Mouse (Mus musculus) cerebellum, adult 9-11 months (tissue): Measurements from ENCODE around the gene Etnk2.

Experiments used
- DNase-seq: peaks from one replicate; pipeline ENCODE4 v3.0.0; 2022

Gene Etnk2

GRCm38 (mm10) chr1:133353371-133353809 lies 10.0 kb upstream of the Etnk2 start:
- DNase-seq = peak; percentile 73

DNA sequence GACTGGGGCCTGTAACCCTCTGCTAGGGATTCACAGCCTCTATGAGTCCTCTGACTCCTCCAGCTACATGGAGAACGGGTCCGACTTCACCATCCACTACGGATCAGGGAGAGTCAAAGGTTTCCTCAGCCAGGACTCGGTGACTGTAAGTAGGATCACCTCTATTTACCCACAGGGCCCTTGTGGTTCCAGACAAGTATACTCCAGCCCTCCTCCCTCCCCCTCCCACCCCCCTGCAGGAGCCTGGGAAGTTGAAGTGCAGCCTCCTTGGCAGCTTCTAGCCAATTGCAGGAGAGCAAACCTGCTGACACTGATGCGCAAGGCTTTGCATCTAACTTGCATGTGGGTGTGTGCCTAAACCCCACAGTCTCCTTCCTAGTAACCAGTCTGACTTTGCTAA lies 7.9 kb upstream of the Etnk2 start:
- no peak for DNase-seq

GRCm38 (mm10) chr1:133355912-133356311 lies 7.5 kb upstream of the Etnk2 start:
- no peak for DNase-seq

DNA sequence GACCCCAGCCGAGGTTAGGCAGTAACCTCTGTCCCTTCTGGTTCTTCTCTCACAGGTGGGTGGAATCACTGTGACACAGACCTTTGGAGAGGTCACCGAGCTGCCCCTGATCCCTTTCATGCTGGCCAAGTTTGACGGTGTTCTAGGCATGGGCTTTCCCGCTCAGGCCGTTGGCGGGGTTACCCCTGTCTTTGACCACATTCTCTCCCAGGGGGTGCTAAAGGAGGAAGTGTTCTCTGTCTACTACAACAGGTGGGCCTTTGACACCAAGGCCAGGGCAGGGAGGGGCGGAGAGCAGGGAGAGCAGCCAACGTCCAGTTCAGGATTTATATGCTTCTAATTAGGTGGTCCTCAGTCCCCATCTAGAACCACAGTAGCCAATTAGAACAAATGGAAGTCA lies 7.0 kb upstream of the Etnk2 start:
- DNase-seq = no peak

DNA sequence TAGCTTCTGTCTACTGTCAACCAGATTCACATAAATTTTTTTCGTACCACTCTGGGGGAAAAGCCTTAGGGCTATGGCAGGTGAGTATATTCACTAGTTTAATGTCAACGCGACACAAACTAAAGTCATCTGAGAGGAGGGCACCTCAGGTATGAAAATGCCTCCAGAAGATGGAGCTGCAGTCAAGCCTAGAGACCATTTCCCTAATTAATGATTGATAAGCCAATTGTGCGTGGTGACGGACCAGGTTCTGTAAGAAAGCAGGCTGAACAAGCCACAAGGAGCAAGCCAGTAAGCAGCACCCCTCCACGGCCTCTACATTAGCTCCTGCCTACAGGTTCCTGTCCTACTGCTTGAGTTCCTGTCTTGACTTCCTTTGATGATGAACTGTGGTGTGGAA lies 2.4 kb upstream of the Etnk2 start:
- no peak for DNase-seq

DNA sequence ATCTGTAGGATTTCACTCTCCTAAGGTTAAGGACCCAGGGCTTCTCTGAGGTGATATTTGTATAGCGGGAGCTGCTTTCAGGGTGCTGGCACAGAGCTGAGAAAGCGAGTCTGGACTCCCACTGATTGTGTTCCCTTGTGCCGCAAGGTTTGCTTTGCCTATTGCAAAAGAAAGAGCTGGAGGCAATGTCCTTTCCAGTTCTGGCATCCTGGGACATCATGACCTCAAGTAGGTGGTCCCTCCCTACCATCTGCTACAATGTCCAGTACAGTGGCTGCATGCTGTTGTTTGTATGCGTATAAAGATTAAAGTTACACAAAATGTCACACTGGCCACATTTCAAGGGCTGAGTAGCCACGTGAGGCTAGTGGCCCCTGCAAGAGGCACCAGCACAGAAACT lies 1.3 kb upstream of the Etnk2 start:
- DNase-seq = no peak

- no peak for DNase-seq
These were observed 754 bp downstream of the Etnk2 start for GRCm38 (mm10) chr1:133364022-133364630.

DNA sequence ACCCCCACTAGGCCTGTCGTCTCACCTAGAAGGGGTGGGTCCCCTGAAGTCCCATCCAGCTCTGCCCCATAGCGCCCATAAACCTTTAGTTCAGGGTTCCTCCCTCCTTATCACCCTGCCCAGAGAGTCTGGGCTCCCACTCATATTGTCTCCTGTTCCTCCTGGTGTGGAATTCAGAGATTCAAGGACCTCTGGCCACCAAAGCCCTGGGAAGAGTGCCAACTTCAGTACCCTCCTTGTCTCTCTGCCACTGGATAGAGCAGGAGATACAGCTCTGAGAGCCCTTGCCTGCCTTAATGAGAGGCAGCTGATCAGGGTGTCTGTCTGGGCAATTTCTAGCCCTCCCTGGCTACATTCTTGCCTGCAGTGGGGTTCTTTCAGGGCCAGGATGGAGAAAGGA lies 1.5 kb downstream of the Etnk2 start:
- no peak for DNase-seq

DNA sequence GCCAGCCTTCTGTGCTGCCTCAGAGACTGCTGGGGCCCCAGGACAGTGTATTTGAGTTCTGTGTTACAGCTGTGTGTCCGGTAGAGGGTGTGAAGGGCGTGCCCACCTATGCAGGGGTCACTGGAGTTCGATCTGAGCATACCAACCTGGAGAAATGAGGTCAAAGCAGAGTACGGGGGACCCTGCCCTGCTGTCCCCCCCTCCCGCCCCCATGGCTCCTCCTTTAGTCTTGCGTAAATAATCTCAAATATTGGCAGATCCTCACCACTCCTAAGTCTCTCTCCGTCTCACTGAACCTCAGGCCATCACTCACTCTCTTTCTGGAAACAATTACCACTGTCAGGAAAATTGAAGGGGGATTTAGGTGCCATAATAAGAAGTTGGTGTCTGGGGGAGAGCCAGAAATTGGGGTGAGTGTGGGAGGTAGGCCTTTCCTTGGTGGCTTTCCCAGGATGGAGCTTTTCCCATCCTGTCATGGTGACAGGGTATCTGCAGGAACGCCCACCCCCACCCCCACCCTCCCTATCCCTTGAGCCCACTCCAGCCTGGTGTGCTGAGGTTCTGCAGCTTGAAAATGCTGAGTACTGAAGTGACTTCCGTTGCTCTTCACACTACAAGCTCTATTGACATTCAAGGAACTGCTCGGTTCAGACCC lies 3.7 kb downstream of the Etnk2 start:
- no peak for DNase-seq

DNA sequence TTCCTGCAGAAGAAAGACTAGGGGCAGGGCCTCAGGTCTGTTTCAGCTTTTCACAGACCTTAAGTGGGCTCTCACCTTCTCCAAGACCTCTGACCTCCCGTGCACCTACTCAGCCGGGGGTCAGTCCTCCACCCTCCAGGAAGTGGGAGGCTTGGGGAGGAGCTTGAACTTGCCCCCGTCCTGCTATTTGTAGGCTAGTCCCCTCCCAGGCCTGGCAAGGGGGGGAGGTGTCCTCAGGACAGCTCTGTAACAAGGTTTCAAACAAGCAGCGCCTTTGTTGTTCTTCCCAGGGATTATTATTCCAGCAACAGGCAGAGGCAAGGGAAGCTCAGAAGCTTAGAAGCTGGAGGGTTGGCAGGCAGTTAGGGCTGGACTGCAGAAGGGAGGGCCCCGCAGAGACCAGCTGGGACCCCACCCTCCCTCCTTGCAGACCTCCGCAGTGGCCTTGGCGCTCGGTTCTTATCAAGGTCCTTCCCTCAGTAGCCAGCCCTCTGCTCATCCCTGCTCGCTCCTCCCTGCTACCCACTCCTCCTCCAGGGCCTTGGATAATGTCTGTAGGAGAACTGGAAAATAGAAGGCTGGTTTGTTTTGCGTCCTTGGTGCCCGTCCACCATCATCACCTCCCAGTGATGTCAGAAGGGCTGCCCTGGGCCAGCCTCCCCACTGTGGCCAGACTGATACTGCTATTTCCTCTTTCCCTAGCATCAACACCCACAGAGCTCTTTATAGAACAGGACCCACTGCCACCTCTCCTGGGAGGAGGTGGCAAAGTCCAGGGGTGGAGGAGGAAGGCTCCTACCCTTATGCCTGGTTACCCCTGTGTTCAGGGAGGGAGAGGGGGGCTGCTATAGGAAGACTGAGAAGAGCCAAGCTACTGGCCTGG lies 4.5 kb downstream of the Etnk2 start:
- DNase-seq = no peak

DNA sequence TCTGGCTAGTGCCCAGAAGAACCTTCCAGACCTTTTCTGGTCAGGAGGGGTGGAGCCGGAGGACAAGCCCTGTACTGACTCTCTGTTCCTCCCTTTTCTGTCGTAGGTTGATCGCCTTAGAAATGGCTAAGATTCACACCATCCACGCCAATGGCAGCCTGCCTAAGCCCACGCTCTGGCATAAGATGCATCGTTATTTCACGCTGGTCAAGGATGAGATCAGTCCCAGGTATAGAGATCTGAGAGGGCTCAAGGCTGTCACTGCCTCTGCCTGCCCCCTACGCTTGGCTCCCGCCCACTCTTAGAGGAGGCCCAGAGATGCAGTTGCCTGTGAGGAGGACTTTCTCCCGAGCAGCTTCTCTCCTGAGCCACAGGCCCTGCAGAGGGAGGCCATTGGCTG lies 5.3 kb downstream of the Etnk2 start:
- DNase-seq = no peak

DNA sequence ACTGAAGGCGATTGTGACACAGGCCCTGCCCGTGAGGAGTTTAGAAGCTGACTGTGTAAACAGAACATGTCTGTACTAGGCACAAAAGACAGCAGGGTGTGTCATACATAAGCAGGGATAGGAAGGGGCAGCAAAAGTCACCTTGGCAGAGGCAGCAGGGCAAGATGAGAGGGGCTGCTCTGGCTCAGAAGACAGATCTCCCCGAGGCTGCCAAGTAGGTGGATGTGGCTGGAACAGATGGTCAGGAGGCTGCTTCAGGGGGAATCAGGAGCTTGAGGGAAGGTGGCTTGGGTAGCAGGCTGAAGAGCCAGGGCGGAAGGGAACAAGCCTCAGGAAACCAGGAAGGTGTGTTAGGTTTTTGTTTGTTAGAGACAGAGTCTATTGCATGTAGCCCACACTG lies 7.0 kb downstream of the Etnk2 start:
- DNase-seq = no peak

GRCm38 (mm10) chr1:133371431-133371830 lies 8.1 kb downstream of the Etnk2 start:
- DNase-seq = no peak

DNA sequence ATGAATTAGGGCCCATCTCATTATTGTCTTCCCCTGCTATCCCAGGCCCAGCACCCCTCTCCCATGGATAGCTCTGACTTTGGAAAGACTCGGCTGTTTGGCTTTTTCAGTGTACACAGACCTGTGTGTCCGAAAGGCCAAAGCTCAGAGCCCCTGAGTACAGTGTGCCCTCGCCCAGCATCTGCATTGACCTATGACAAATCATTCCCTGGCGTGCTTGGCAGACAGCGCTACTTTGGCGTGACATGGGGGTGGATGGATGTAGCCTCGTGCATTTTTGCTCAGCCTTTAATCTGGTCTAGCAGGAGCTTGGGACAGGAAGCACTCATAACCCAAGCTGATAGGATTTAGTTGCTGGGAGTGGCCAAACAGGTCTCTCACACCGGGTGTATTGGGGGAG lies 8.7 kb downstream of the Etnk2 start:
- no peak for DNase-seq

- no peak for DNase-seq
These were observed 12.4 kb downstream of the Etnk2 start for GRCm38 (mm10) chr1:133375696-133376346.

DNA sequence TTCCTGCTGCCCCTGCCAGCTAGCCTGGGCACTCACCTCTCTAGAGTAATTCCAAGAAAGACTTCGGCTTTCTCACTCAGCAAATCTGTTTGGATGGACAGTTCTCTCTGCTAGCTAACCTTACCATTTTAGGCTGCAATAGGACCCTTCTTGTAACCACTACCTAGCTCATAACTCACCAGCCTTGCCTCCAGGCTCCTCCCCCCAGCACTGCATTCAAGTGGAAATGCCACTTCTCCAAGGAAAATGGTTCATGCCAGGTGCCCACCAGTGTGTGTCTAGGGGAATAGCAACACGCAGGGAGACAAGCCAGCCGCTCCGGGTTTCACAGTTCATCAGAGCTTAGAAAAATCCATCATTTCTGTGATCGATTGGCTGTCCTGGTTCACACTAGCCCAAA lies 14.2 kb downstream of the Etnk2 start:
- no peak for DNase-seq

DNA sequence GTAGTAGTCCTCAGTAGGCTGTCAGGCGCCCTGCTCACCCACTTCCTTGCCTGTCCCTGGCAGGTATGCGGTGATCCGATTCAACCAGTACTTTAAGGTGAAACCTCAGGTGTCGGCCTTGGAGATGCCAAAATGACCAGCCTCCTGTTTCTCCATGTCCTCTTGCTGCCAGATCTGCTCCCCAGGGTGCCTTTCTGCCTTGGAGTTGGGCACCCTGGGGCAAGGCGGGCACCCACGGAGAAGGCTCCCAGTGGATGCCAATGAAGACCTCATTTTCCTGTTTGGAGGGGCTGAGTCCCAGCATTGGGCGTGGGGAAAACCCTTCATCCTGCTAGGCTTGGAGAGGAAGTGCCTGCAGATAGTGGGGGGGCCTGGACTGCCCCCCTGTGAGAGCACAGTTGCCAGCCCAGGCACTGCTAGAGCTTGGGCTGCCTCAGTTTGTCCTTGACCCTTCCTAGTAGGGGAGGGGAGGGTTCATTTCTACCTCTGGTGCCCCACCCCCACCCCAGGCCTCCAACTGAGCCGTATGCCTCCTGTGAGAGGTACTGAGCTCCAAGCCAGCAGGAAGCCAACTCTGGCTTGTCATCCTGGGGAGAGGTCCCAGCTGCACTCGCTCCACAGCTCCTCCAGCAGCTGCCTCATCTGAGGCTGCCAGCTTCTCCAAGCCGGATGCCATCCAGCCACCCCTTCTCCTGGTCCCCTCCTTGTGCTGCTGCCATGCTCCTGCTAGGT lies 16.0 kb downstream of the Etnk2 start:
- DNase-seq = no peak

DNA sequence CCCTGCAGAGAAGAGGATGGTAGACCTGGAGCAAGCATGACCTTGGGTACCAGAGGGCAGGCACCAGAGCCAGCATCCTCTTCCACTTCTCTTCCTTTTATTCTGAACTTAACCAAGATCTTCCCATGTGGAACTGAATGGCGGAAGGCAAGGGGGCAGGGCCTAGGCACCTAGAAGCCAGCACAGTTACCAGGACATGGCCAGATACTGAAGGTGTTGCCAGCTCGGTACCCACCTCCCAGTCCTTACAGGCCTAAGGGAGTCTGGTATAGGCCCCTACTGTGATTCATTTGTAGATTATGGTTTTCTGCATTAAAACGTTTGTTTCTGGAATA lies 16.6 kb downstream of the Etnk2 start:
- DNase-seq = no peak

- no peak for DNase-seq
These were observed 17.1 kb downstream of the Etnk2 start for GRCm38 (mm10) chr1:133380347-133381065.

GRCm38 (mm10) chr1:133382008-133382407 lies 18.6 kb downstream of the Etnk2 start:
- no peak for DNase-seq

GRCm38 (mm10) chr1:133382552-133383155 lies 19.3 kb downstream of the Etnk2 start:
- DNase-seq = no peak
